Mouse (Mus musculus) lung, postnatal 0 days (tissue): ENCODE measurements at regions not wholly inside any gene's neighbourhood (a gene's known extent, or its start where the extent isn't known, plus 50 kb on each side); places are given as distances from the start of the nearest gene placed in this dataset.

Experiments used
- CTCF ChIP-seq: IDR thresholded peaks from 2 replicates; pipeline ENCODE4 v1.5.1; 2016; ENCODE audit warnings: antibody characterized with exemption, mild to moderate bottlenecking
- EP300 ChIP-seq: IDR thresholded peaks from 2 replicates; pipeline ENCODE4 v1.6.1; 2016; ENCODE audit warnings: antibody characterized with exemption, mild to moderate bottlenecking, control low read depth

DNA sequence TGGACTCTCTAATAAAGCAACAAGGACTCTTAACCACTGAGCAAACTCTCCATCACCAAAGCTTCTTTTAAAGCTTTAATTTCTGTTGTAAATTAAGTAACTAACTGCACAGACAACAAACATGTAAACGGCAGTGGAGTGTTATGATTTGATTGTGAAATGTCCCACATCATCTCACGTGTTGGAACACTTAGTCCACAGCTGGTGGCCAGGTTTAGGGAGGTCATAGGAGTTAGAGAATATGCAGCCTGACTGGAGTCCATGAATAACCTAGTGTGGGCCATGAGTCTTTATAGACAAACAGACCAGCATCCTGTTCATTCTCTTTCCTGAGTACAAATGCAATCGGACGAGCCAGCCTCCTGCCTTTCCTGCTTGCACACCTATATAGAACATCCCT is 527.3 kb upstream of the N6amt1 start:
- no peak for TF ChIP-seq CTCF
- TF ChIP-seq EP300: no peak
